Mouse (Mus musculus): ENCODE measurements around the gene Smbd1.

DNA sequence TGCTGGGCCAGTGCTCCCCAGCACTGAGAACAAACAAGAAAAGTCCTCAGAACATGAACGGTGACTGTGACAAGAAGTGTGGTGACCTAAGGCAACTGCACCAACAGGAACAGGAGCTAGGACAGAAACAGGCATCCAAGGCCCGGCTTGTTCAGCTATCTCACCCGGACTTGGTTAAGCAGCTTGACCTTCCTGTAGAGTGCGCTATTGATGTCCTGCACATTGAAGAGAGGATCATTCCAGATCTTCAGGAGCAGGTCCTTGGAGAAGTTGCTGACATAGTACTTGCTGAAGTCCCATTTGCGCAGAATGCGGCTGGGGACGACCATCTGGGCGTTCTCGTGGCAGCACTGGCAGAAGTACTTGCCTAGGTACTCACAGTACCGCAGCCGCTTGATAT lies 16.2 kb upstream of the Smbd1 start:
- TF ChIP-seq CTCF (conservative IDR thresholded peaks at IDR 0.05; ENCODE audit: insufficient read depth, insufficient read length, low read depth, low read length): no peak
- no peak for TF ChIP-seq POLR2A (IDR thresholded peaks at IDR 0.05; ENCODE audit: low read depth, low read length)

All from kidney, adult 2 months (tissue).